Mouse (Mus musculus) kidney, postnatal 14 days (tissue): ENCODE results near the gene Slc43a3.

Source experiments
- DNase-seq: peaks from one replicate; pipeline ENCODE4 v3.0.0; 2022; ENCODE audit warnings: mixed read lengths

Slc43a3 gene

GRCm38 (mm10) chr2:84938249-84938946 is 2.0 kb downstream of the Slc43a3 start:
- peak; percentile 27 for DNase-seq

GRCm38 (mm10) chr2:84939306-84939705 is 2.9 kb downstream of the Slc43a3 start:
- no peak for DNase-seq

- no peak for DNase-seq
Observed at GRCm38 (mm10) chr2:84939711-84940110, 3.3 kb downstream of the Slc43a3 start.

- no peak for DNase-seq
Observed at GRCm38 (mm10) chr2:84941332-84941731, 5.0 kb downstream of the Slc43a3 start.

- DNase-seq, result no peak
Observed at GRCm38 (mm10) chr2:84941795-84942194, 5.4 kb downstream of the Slc43a3 start.

GRCm38 (mm10) chr2:84947154-84947771 is 10.9 kb downstream of the Slc43a3 start:
- no peak for DNase-seq

- no peak for DNase-seq
Observed at GRCm38 (mm10) chr2:84948252-84948651, 11.9 kb downstream of the Slc43a3 start.

GRCm38 (mm10) chr2:84948721-84949120 is 12.3 kb downstream of the Slc43a3 start:
- DNase-seq, result no peak

GRCm38 (mm10) chr2:84951027-84951426 is 14.6 kb downstream of the Slc43a3 start:
- no peak for DNase-seq

- no peak for DNase-seq
Observed at GRCm38 (mm10) chr2:84952251-84952650, 15.9 kb downstream of the Slc43a3 start.

- no peak for DNase-seq
Observed at GRCm38 (mm10) chr2:84952693-84953092, 16.3 kb downstream of the Slc43a3 start.

GRCm38 (mm10) chr2:84955435-84955834 is 19.1 kb downstream of the Slc43a3 start:
- DNase-seq, result no peak

- peak; percentile 50 for DNase-seq
Observed at GRCm38 (mm10) chr2:84956274-84956673, 19.9 kb downstream of the Slc43a3 start.

GRCm38 (mm10) chr2:84958588-84959264 is 22.3 kb downstream of the Slc43a3 start:
- no peak for DNase-seq

GRCm38 (mm10) chr2:84961300-84961699 is 24.9 kb downstream of the Slc43a3 start:
- DNase-seq, result peak; percentile 80

- no peak for DNase-seq
Observed at GRCm38 (mm10) chr2:84961901-84962300, 25.5 kb downstream of the Slc43a3 start.

GRCm38 (mm10) chr2:84962906-84963507 is 26.6 kb downstream of the Slc43a3 start:
- no peak for DNase-seq

- DNase-seq, result no peak
Observed at GRCm38 (mm10) chr2:84964111-84964801, 27.9 kb downstream of the Slc43a3 start.

- DNase-seq, result no peak
Observed at GRCm38 (mm10) chr2:84967318-84967991, 31.1 kb downstream of the Slc43a3 start.

- no peak for DNase-seq
Observed at GRCm38 (mm10) chr2:84975580-84975979, 39.2 kb downstream of the Slc43a3 start.

- no peak for DNase-seq
Observed at GRCm38 (mm10) chr2:84980188-84980587, 43.8 kb downstream of the Slc43a3 start, which contains the start of gene Prg2. Prg2 (plus strand) TSS chr2:84980461.

- no peak for DNase-seq
Observed at GRCm38 (mm10) chr2:84987930-84988329, 51.6 kb downstream of the Slc43a3 start, which contains the start of gene Prg3. Prg3 (plus strand) TSS chr2:84988215.
